Mouse (Mus musculus) forelimb bud, embryonic 11.5 days (tissue): Measurements from ENCODE around the gene Cgrrf1.
A peak's percentile ranks its signal among the peaks of the same experiment; 100 is the strongest.

Experiments
- DNase-seq: peaks from one replicate; pipeline ENCODE4 v3.0.0-alpha.2; 2012; ENCODE audit warnings: low read depth, low spot score

The Cgrrf1 gene

GRCm38 (mm10) chr14:46885891-46886301 lies 54.0 kb downstream of the Cgrrf1 start:
- peak; percentile 43 for DNase-seq

- DNase-seq, result no peak
These were observed 57.2 kb downstream of the Cgrrf1 start for GRCm38 (mm10) chr14:46889096-46889495.

- no peak for DNase-seq
These were observed 62.0 kb downstream of the Cgrrf1 start for GRCm38 (mm10) chr14:46893961-46894360.

GRCm38 (mm10) chr14:46897953-46898352 lies 66.0 kb downstream of the Cgrrf1 start:
- DNase-seq, result no peak

GRCm38 (mm10) chr14:46898626-46899025 lies 66.7 kb downstream of the Cgrrf1 start:
- no peak for DNase-seq

- DNase-seq, result no peak
These were observed 70.7 kb downstream of the Cgrrf1 start for GRCm38 (mm10) chr14:46902498-46903087.
